Mouse (Mus musculus): ENCODE measurements at regions not wholly inside any gene's neighbourhood (a gene's known extent, or its start where the extent isn't known, plus 50 kb on each side); places are given as distances from the start of the nearest gene placed in this dataset.

DNA sequence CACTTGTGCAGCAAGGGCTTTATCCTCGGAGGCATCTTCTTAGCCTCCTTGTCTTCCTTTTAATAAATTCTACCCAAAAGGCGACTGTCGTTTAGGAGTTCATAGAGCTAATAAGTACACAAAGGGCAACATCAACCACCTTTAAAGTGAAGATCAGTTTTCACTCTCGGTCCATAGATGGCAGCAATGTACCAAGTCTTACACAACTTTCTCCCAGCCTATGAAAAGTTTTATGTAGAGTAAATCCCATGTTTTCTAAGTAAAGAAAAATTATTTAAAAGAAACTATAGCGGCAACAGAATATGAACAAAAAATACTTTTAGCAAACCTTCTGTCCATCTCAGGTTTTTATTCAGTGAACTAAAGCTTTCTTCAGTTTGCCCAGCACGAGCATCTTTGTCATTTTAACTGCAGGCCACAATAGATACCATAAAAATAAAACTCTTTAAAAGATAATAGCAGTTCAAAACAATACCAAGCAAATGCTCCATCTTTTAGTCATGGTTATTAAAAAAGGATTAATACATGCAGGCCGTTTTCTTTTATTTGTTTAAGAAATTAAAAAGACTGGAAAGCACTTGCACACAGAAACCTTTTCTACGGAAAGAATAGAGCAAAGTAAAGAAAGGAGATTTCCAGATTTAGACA is 443.6 kb upstream of the Klhl1 start:
- Histone ChIP-seq H3K27me3 (ENCODE audit: insufficient read depth, low read length) (no peaks in the 10 kb centered on the region), H3K36me3 (ENCODE audit: insufficient read depth, low read length) (no peaks in the 10 kb centered on the region), H3K4me3 (replicated peaks; ENCODE audit: low read depth, low read length) (no peak overlapping the region), H3K9me3 (replicated peaks; ENCODE audit: low read length) (no peaks in the 10 kb centered on the region), H3K27ac (no peak overlapping the region), H3K4me1 (replicated peaks; ENCODE audit: insufficient read depth, low read length) (no peaks in the 10 kb centered on the region), H3K9ac (ENCODE audit: low read depth, low read length) (no peak overlapping the region), H3K4me2 (ENCODE audit: low read length) (no peak overlapping the region)
- TF ChIP-seq CTCF (IDR thresholded peaks at IDR 0.05; ENCODE audit: low read depth), result peak; percentile 66
- DNase-seq (ENCODE audit: low spot score), result peak; percentile 66
- 34% methylated on average over 8 of the region's 8 CpGs for WGBS
- ATAC-seq (replicated peaks; ENCODE audit: low FRiP score, low read depth), result no peak

GRCm38 (mm10) chr14:96956115-96956514 is 437.2 kb upstream of the Klhl1 start:
- H3K27ac ChIP-seq, result no peak overlapping the region
- TF ChIP-seq CTCF (IDR thresholded peaks at IDR 0.05; ENCODE audit: low read depth), result no peak

DNA sequence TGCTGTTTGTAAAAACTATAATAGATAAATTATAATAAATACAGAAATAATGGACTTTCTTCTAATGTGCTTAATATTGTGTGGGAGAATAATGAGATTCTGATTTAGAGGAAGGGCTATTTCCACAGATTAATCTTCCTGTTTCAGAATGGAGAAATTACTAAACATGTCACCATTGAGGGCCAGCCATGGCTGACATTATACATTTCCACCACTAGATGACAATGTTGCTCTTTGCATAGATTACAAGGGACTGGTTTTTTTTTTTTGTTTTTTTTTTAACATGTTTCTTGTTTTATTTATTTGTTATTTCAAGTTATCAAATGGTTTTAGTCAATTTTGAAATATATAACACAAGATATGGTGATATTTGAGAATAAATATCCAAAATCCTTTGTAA is 435.6 kb upstream of the Klhl1 start:
- Histone ChIP-seq H3K27ac (no peak overlapping the region), H3K27me3 (ENCODE audit: insufficient read depth, low read length) (no peaks in the 10 kb centered on the region), H3K9me3 (replicated peaks; ENCODE audit: low read length) (no peaks in the 10 kb centered on the region), H3K4me1 (replicated peaks; ENCODE audit: insufficient read depth, low read length) (no peaks in the 10 kb centered on the region), H3K4me2 (ENCODE audit: low read length) (no peak overlapping the region), H3K36me3 (ENCODE audit: insufficient read depth, low read length) (no peaks in the 10 kb centered on the region), H3K9ac (ENCODE audit: low read depth, low read length) (no peak overlapping the region), H3K4me3 (replicated peaks; ENCODE audit: low read depth, low read length) (no peak overlapping the region)
- no peak for ATAC-seq (replicated peaks; ENCODE audit: low FRiP score, low read depth)
- DNase-seq (ENCODE audit: low spot score), result peak; percentile 67
- peak; percentile 94 for TF ChIP-seq CTCF (IDR thresholded peaks at IDR 0.05; ENCODE audit: low read depth)

More at GRCm38 (mm10) chr14:96956115-96956514, 437.2 kb upstream of the Klhl1 start:
- Histone ChIP-seq H3K4me1 (replicated peaks; ENCODE audit: insufficient read depth, low read length) (no peaks in the 10 kb centered on the region), H3K9me3 (replicated peaks; ENCODE audit: low read length) (no peaks in the 10 kb centered on the region), H3K36me3 (ENCODE audit: insufficient read depth, low read length) (no peaks in the 10 kb centered on the region), H3K4me3 (replicated peaks; ENCODE audit: low read depth, low read length) (no peak overlapping the region), H3K9ac (ENCODE audit: low read depth, low read length) (no peak overlapping the region), H3K4me2 (ENCODE audit: low read length) (no peak overlapping the region), H3K27me3 (ENCODE audit: insufficient read depth, low read length) (no peaks in the 10 kb centered on the region)
- 65% methylated on average over 4 of the region's 4 CpGs for WGBS
- DNase-seq (ENCODE audit: low spot score), result no peak
- no peak for ATAC-seq (replicated peaks; ENCODE audit: low FRiP score, low read depth)

DNA sequence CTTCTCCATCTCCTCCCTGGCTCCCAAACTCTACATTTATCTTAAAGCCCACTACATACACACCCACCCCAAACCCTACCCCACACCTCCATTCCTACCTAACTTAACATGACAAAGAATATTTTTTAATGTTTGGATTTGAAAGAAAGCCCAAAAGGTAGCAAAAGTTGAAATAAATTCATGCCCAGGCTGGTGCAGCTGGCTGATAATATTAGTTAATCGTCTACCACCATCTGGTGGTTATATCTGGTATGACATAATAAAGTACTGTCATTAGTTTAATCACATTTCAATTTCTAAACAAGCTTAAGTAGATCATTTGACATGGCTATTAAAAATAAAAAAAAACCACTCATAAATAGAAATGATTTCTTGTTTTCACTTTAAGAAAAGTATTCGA is 389.8 kb upstream of the Klhl1 start:
- no peaks in the 10 kb centered on the region for H3K36me3 ChIP-seq (ENCODE audit: insufficient read depth, low read length)
- WGBS, result 9% methylated on average over 2 of the region's 2 CpGs
- no peak overlapping the region for H3K4me2 ChIP-seq (ENCODE audit: low read length)
- no peaks in the 10 kb centered on the region for H3K9me3 ChIP-seq (replicated peaks; ENCODE audit: low read length)
- H3K27ac ChIP-seq, result no peak overlapping the region
- H3K4me1 ChIP-seq (replicated peaks; ENCODE audit: insufficient read depth, low read length), result no peaks in the 10 kb centered on the region
- no peak overlapping the region for H3K9ac ChIP-seq (ENCODE audit: low read depth, low read length)
- no peak for ATAC-seq (replicated peaks; ENCODE audit: low FRiP score, low read depth)
- TF ChIP-seq CTCF (IDR thresholded peaks at IDR 0.05; ENCODE audit: low read depth), result peak; percentile 72
- H3K27me3 ChIP-seq (ENCODE audit: insufficient read depth, low read length), result no peaks in the 10 kb centered on the region
- peak; percentile 67 for DNase-seq (ENCODE audit: low spot score)
- no peak overlapping the region for H3K4me3 ChIP-seq (replicated peaks; ENCODE audit: low read depth, low read length)

DNA sequence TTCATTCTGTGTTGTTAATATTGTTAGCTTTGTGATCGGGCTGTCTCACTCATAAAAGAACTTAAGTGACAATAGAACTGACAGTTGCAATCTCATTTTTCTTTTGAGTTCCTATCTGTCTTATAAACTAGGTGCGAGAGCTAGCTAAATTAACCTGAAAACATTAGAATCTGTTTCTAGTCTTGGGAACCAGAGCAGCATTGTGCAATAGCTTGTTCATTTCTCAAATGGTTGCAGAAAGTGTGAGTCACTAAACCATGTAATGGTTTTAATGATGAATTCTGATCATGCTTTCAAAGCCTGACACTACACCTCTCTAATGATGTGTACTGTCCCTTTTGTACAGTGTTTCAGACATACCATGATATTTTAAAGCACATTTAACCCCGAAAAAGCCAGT is 360.8 kb upstream of the Klhl1 start:
- no peak for TF ChIP-seq CTCF (IDR thresholded peaks at IDR 0.05; ENCODE audit: low read depth)
- DNase-seq (ENCODE audit: low spot score), result no peak
- ATAC-seq (replicated peaks; ENCODE audit: low FRiP score, low read depth), result no peak
- no peaks in the 10 kb centered on the region for H3K27me3 ChIP-seq (ENCODE audit: insufficient read depth, low read length)
- H3K4me1 ChIP-seq (replicated peaks; ENCODE audit: insufficient read depth, low read length), result no peaks in the 10 kb centered on the region
- 87% methylated on average over 3 of the region's 3 CpGs for WGBS
- no peak overlapping the region for H3K9ac ChIP-seq (ENCODE audit: low read depth, low read length)
- no peak overlapping the region for H3K4me3 ChIP-seq (replicated peaks; ENCODE audit: low read depth, low read length)
- H3K36me3 ChIP-seq (ENCODE audit: insufficient read depth, low read length), result no peaks in the 10 kb centered on the region
- no peak overlapping the region for H3K27ac ChIP-seq
- H3K4me2 ChIP-seq (ENCODE audit: low read length), result no peak overlapping the region
- no peaks in the 10 kb centered on the region for H3K9me3 ChIP-seq (replicated peaks; ENCODE audit: low read length)

GRCm38 (mm10) chr14:96871969-96872368 is 353.1 kb upstream of the Klhl1 start:
- Histone ChIP-seq H3K36me3 (ENCODE audit: insufficient read depth, low read length) (no peaks in the 10 kb centered on the region), H3K9ac (ENCODE audit: low read depth, low read length) (no peak overlapping the region), H3K4me3 (replicated peaks; ENCODE audit: low read depth, low read length) (no peak overlapping the region), H3K27me3 (ENCODE audit: insufficient read depth, low read length) (no peaks in the 10 kb centered on the region), H3K9me3 (replicated peaks; ENCODE audit: low read length) (no peaks in the 10 kb centered on the region), H3K27ac (no peak overlapping the region), H3K4me2 (ENCODE audit: low read length) (no peak overlapping the region), H3K4me1 (replicated peaks; ENCODE audit: insufficient read depth, low read length) (no peaks in the 10 kb centered on the region)
- DNase-seq (ENCODE audit: low spot score) (no peak), ATAC-seq (replicated peaks; ENCODE audit: low FRiP score, low read depth) (no peak)
- no peak for TF ChIP-seq CTCF (IDR thresholded peaks at IDR 0.05; ENCODE audit: low read depth)
- WGBS, result 90% methylated on average over 4 of the region's 4 CpGs

DNA sequence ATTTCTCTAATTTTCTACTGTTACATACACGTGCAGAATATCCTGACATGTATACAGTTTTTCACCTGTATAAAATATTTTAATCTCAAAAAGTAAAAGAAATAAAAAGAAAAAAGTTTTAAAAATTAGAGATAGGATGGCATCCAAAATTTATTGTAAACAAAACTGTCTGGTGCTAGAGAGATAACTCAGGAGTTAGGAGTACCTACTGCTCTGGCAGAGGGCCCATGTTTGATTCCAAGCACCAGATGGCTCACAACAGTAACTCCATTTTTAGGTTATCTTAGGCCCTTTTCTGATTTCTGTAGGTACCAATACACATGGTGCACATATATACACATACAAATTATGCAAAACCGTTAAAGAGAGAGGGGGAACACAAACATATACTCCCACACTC is 320.0 kb upstream of the Klhl1 start:
- WGBS, result 77% methylated on average over 2 of the region's 2 CpGs
- no peak for TF ChIP-seq CTCF (IDR thresholded peaks at IDR 0.05; ENCODE audit: low read depth)
- H3K36me3 ChIP-seq (ENCODE audit: insufficient read depth, low read length), result no peaks in the 10 kb centered on the region

More for the DNA sequence above, 320.0 kb upstream of the Klhl1 start:
- no peaks in the 10 kb centered on the region for H3K9me3 ChIP-seq (replicated peaks; ENCODE audit: low read length)
- no peak for DNase-seq (ENCODE audit: low spot score)
- H3K4me3 ChIP-seq (replicated peaks; ENCODE audit: low read depth, low read length), result no peak overlapping the region
- no peak overlapping the region for H3K4me2 ChIP-seq (ENCODE audit: low read length)
- H3K27ac ChIP-seq, result no peak overlapping the region
- H3K4me1 ChIP-seq (replicated peaks; ENCODE audit: insufficient read depth, low read length), result no peaks in the 10 kb centered on the region
- ATAC-seq (replicated peaks; ENCODE audit: low FRiP score, low read depth), result no peak
- no peaks in the 10 kb centered on the region for H3K27me3 ChIP-seq (ENCODE audit: insufficient read depth, low read length)
- no peak overlapping the region for H3K9ac ChIP-seq (ENCODE audit: low read depth, low read length)

Data from kidney, postnatal 0 days (tissue).